Mouse (Mus musculus): ENCODE measurements around the gene Tnfrsf14.

GRCm38 (mm10) chr4:154895549-154895948 lies 32.8 kb downstream of the Tnfrsf14 start:
- TF ChIP-seq POLR2AphosphoS5 (IDR thresholded peaks at IDR 0.05; ENCODE audit: insufficient replicate concordance, low read depth, low read length) (no peak), GATA1 (IDR thresholded peaks at IDR 0.05; ENCODE audit: borderline replicate concordance, low read length) (no peak), CTCF (IDR thresholded peaks at IDR 0.05; ENCODE audit: low read depth, low read length) (no peak), TAL1 (conservative IDR thresholded peaks at IDR 0.05; ENCODE audit: low read depth, low read length) (no peak)
